Mouse (Mus musculus) megakaryocyte, embryonic 14.5 days (primary cell): ENCODE data around the gene Evi5.

Experiments used
- FLI1 ChIP-seq: IDR thresholded peaks from 2 replicates; pipeline ENCODE4 v1.6.1; 2012; ENCODE audit warnings: low read length, inconsistent platforms, mixed read lengths
- GATA1 ChIP-seq: IDR thresholded peaks from 3 replicates; pipeline ENCODE4 v1.6.1; 2012; ENCODE audit warnings: mixed read lengths, low read length, inconsistent platforms, borderline replicate concordance

GRCm38 (mm10) chr5:107719786-107720185 is 155.1 kb downstream of the Evi5 start:
- no peak for TF ChIP-seq GATA1
- no peak for TF ChIP-seq FLI1
